ENCODE assay signal across 11 mouse cellular contexts in the genomic region with DNA sequence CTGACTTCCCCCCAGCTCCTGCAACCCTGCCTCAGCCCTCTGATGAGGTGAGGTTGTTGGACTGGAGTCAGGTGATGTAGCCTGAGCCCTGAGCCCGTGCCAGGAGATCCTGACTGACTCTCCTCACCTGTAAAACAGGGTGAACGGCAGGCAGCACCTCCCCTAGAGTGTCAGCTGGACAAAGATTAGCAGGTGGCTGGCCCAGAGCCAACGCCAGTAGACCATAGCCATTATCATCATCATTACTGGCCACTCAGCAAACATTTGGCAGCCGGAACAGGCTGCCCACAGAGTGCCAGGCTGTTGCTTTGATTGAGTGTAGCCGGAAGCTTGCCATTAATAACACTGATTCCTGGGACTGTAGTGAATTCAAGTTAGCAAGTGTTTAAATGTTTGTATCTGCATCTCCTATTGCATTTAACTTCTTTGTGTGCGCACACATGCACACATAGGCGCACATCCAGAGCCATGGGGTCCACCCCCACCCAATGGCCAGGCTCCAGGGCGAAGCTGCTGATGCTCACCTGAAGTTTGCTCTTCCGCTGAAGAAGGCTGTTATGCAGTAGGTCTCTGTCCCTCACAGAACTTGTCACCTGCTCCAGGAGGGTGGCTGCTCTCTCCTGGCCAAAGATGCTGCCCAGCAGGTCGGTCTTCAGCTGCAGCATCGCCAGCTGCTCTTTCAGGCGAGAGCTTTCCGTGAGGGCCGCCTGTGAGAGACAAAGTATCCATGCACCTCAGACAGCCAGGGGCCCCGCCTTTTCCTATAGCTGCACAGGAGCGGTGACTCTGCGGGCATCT. TPM values are rescaled to one million over a fixed set of nuclear protein-coding genes. Genes with fewer than 3 reads are reported as not detected.
DNase-seq lines count a peak whose midpoint lies in the region; ATAC-seq and TF ChIP-seq lines count a peak whose summit lies in the region.
"Had no signal": no experiment of that assay in that cellular context is flagged by ENCODE, and none has a peak within 500 bp of the region (broad histone marks: within the 10 kb centered on the region; RNA-seq: fewer than 3 reads in every experiment).

No protein-coding gene starts in this region.

- intact Hi-C loops in gastrocnemius, postnatal 36 days (cut with DNase I): loop anchor here (5.0 to 10.0 kb wide), 2 partner anchors 52 to 150 kb away; a partner anchor contains a TSS

- no peaks in the 10 kb centered on the region for H3K9me3 ChIP-seq in lung, embryonic 14.5 days (ENCODE audit: low read depth, low read length)
- H3K9me3 ChIP-seq: lung, embryonic 15.5 days had no signal

- no peak for TF ChIP-seq POLR2A in lung, adult 2 months (IDR thresholded peaks at IDR 0.05; ENCODE audit: borderline replicate concordance, extremely low read depth, low read depth, low read length)

- DNase-seq in adrenal gland, postnatal 25 days: peak; percentile 34
- DNase-seq in adrenal gland, postnatal 36 days: no peak
- peak; percentile 48 for DNase-seq in lung, embryonic 14.5 days
- no peak for DNase-seq in lung, adult 2 months
- peak; percentile 92 for DNase-seq in cerebellum, adult 9-11 months
- DNase-seq in kidney, postnatal 14 days: peak; percentile 87
- DNase-seq in embryo, embryonic 11 days: no peak
- DNase-seq in gastrocnemius, postnatal 36 days: no peak
- DNase-seq: gastrocnemius, postnatal 25 days; thymus, postnatal 25 days had no signal

- WGBS in lung, embryonic 14.5 days: 52% methylated on average over 17 of the region's 17 CpGs
- WGBS in lung, adult 2 months: 66% methylated on average over 17 of the region's 17 CpGs

- H3K4me3 ChIP-seq in lung, embryonic 14.5 days (ENCODE audit: low read depth, low read length): no peak overlapping the region
- H3K4me3 ChIP-seq in lung, adult 2 months (replicated peaks; ENCODE audit: extremely low read depth, low read depth, low read length): no peak overlapping the region
- H3K4me3 ChIP-seq: lung, embryonic 15.5 days had no signal

- peaks cover 13% of the 10 kb centered on the region; the same call in 1 of the 2 replicates for H3K27me3 ChIP-seq in lung, embryonic 14.5 days (ENCODE audit: insufficient read depth, low read length)

- no peaks in the 10 kb centered on the region for H3K36me3 ChIP-seq in lung, embryonic 14.5 days (ENCODE audit: insufficient read depth)
- H3K36me3 ChIP-seq: lung, embryonic 15.5 days had no signal

- H3K4me2 ChIP-seq in lung, embryonic 14.5 days: no peak overlapping the region
- H3K4me2 ChIP-seq: lung, embryonic 15.5 days had no signal

- peak; percentile 20; the same call in 1 of the 2 replicates for ATAC-seq in lung, embryonic 14.5 days (ENCODE audit: insufficient read depth)

- H3K27ac ChIP-seq in lung, embryonic 14.5 days (ENCODE audit: low read depth): no peak overlapping the region
- H3K27ac ChIP-seq: lung, embryonic 15.5 days had no signal

- no peak overlapping the region for H3K9ac ChIP-seq in lung, embryonic 14.5 days
- H3K9ac ChIP-seq: lung, embryonic 15.5 days had no signal

- no peak for TF ChIP-seq CTCF in lung, embryonic 14.5 days (IDR thresholded peaks at IDR 0.05; ENCODE audit: low read depth)
- no peak for TF ChIP-seq CTCF in lung, adult 2 months (IDR thresholded peaks at IDR 0.05; ENCODE audit: insufficient read depth, low read length)

- H3K4me1 ChIP-seq in lung, embryonic 14.5 days (ENCODE audit: insufficient read depth): no peaks in the 10 kb centered on the region
- no peaks in the 10 kb centered on the region for H3K4me1 ChIP-seq in lung, adult 2 months (ENCODE audit: control insufficient read depth, insufficient read depth, low read length)
- H3K4me1 ChIP-seq: lung, embryonic 15.5 days had no signal

RNA-seq across cellular contexts. Expression of a gene that starts 54.4 kb away (rescaled TPM):
- total RNA-seq in adrenal gland, postnatal 25 days (2021): 8.6 and 14.8 TPM in 2 replicates
- 10 to 100 TPM; 16.5 to 18.2 TPM for total RNA-seq in adrenal gland, postnatal 36 days (2021)
- polyA plus RNA-seq in lung, embryonic 14.5 days (2014; fragmentation: Nextera tagmentation; extraction: Ambion mirVana): 0.29 and 0.39 TPM in 2 replicates
- 3.5 and 3.7 TPM in 2 replicates for polyA plus RNA-seq in lung, adult 2 months (2012; rRNA removed)
- 1 to 10 TPM; 3.1 to 3.8 TPM for total RNA-seq in gastrocnemius, postnatal 36 days (2021)

Comparison
In these comparisons a context has a peak if more than half of its experiments do, and no peak if none do; other contexts are left out.
1. DNase-seq: peak in adrenal gland, postnatal 25 days (single experiment), lung, embryonic 14.5 days (single experiment), cerebellum, adult 9-11 months (single experiment) and kidney, postnatal 14 days (single experiment); none in adrenal gland, postnatal 36 days (0 of 2), lung, adult 2 months (single experiment), embryo, embryonic 11 days (single experiment) and gastrocnemius, postnatal 36 days (0 of 2).